Mouse (Mus musculus) bone marrow, adult 2 months (tissue): ENCODE results near the gene Cnmd. TPM values are rescaled to one million over a fixed set of nuclear protein-coding genes. Genes with fewer than 3 reads are reported as not detected.
A peak's percentile ranks its signal among the peaks of the same experiment; 100 is the strongest.

ENCODE experiments used
- H3K27ac ChIP-seq: fragments of 200-500 bp; 2 replicates; pipeline ENCODE4 v1.5.1; 2012; ENCODE audit warnings: low read depth, mild to moderate bottlenecking, control low read depth, inconsistent platforms, low read length; ENCODE audit not compliant: control insufficient read depth, poor library complexity, insufficient read depth
- H3K4me1 ChIP-seq: fragments of 200-500 bp; 2 replicates; pipeline ENCODE4 v1.6.1; 2011; ENCODE audit warnings: low read length; ENCODE audit not compliant: control insufficient read depth, insufficient read depth
- H3K4me3 ChIP-seq: fragments of 200-500 bp; replicated peaks from 2 replicates; pipeline ENCODE3; 2011; ENCODE audit warnings: mild to moderate bottlenecking, low read depth, low read length, control low read depth; ENCODE audit not compliant: control insufficient read depth
- CTCF ChIP-seq: fragments of 200-500 bp; IDR thresholded peaks from 2 replicates; pipeline ENCODE4 v1.5.1; 2011; ENCODE audit warnings: low read length, control low read depth; ENCODE audit not compliant: control insufficient read depth, insufficient read depth
- POLR2A ChIP-seq: fragments of 200-500 bp; IDR thresholded peaks from 2 replicates; pipeline ENCODE4 v1.6.1; 2011; ENCODE audit warnings: low read depth, mild to moderate bottlenecking, control low read depth, low read length, borderline replicate concordance; ENCODE audit not compliant: control insufficient read depth
- WGBS: fragments of 180-500 bp; shearing (Covaris S2); methylation state at CpG from one replicate; pipeline ENCODE4 v1.1.7; 2018; 5-methylcytosine and 5-hydroxymethylcytosine counted together
- polyA plus RNA-seq: library from polyadenylated mRNA; stranded (reverse); fragments of >200 nt; gene quantifications from 2 replicates; pipeline ENCODE4 v1.2.4, GENCODE M21; 2011; ENCODE audit warnings: low replicate concordance; ENCODE audit not compliant: missing spikeins, insufficient read depth, insufficient read length

Gene Cnmd
- polyA plus RNA-seq, 1 experiment, result not detected

- TF ChIP-seq POLR2A (no peak), CTCF (no peak)
- Histone ChIP-seq H3K4me1 (no peaks in the 10 kb centered on the region), H3K27ac (no peak overlapping the region), H3K4me3 (no peak overlapping the region)
- WGBS, result 81% methylated on average over 14 of the region's 14 CpGs
Observed at GRCm38 (mm10) chr14:79677891-79678687, 16.1 kb upstream of the Cnmd start.

GRCm38 (mm10) chr14:79677108-79677753, 15.3 kb upstream of the Cnmd start:
- Histone ChIP-seq H3K27ac (no peak overlapping the region), H3K4me3 (no peak overlapping the region), H3K4me1 (no peaks in the 10 kb centered on the region)
- no peak for TF ChIP-seq POLR2A
- no peak for TF ChIP-seq CTCF
- 66% methylated on average over 15 of the region's 15 CpGs for WGBS

- H3K4me1 ChIP-seq, result no peaks in the 10 kb centered on the region
- H3K4me3 ChIP-seq, result no peak overlapping the region
- H3K27ac ChIP-seq, result no peak overlapping the region
- 87% methylated on average over 17 of the region's 17 CpGs for WGBS
- TF ChIP-seq CTCF (no peak), POLR2A (no peak)
Observed at GRCm38 (mm10) chr14:79673083-79674013, 11.4 kb upstream of the Cnmd start.

GRCm38 (mm10) chr14:79672567-79672966, 10.6 kb upstream of the Cnmd start:
- WGBS, result 85% methylated on average over 5 of the region's 5 CpGs
- no peak overlapping the region for H3K4me3 ChIP-seq
- TF ChIP-seq CTCF, result no peak
- no peak for TF ChIP-seq POLR2A

GRCm38 (mm10) chr14:79671008-79671407, 9.0 kb upstream of the Cnmd start:
- TF ChIP-seq POLR2A, result no peak
- TF ChIP-seq CTCF, result no peak
- H3K27ac ChIP-seq, result no peak overlapping the region
- no peak overlapping the region for H3K4me3 ChIP-seq
- 57% methylated on average over 3 of the region's 3 CpGs for WGBS
- no peaks in the 10 kb centered on the region for H3K4me1 ChIP-seq

More at GRCm38 (mm10) chr14:79672567-79672966, 10.6 kb upstream of the Cnmd start:
- no peak overlapping the region for H3K27ac ChIP-seq
- no peaks in the 10 kb centered on the region for H3K4me1 ChIP-seq

- no peaks in the 10 kb centered on the region for H3K4me1 ChIP-seq
- peak overlapping the region; percentile 3 for H3K4me3 ChIP-seq
- TF ChIP-seq CTCF, result peak; percentile 81
- TF ChIP-seq POLR2A, result peak; percentile 24; the same call in 1 of the 2 replicates
- 11% methylated on average over 33 of the region's 33 CpGs for WGBS
- H3K27ac ChIP-seq, result no peak overlapping the region
Observed at GRCm38 (mm10) chr14:79661005-79661917, 709 bp downstream of the Cnmd start.

GRCm38 (mm10) chr14:79660467-79660866, 1.5 kb downstream of the Cnmd start:
- 61% methylated on average over 5 of the region's 5 CpGs for WGBS
- TF ChIP-seq POLR2A (no peak), CTCF (no peak)
- Histone ChIP-seq H3K4me1 (no peaks in the 10 kb centered on the region), H3K4me3 (no peak overlapping the region), H3K27ac (no peak overlapping the region)
